Mouse (Mus musculus) heart, embryonic 13.5 days (tissue): ENCODE results near the gene Ccdc167. TPM values are rescaled to one million over a fixed set of nuclear protein-coding genes. Genes with fewer than 3 reads are reported as not detected.

ENCODE experiments used
- ATAC-seq: fragments of 200-750 bp; cut with Nextera tagmentation; 2 replicates; pipeline ENCODE4 v1.8.0; 2017; ENCODE audit warnings: moderate TSS enrichment; ENCODE audit not compliant: insufficient number of reproducible peaks, low FRiP score, low TSS enrichment; ENCODE audit errors: extremely low read depth
- H3K27ac ChIP-seq: fragments of 300-500 bp; sonication (generic); replicated peaks from 2 replicates; pipeline ENCODE4 v1.5.1; 2015; ENCODE audit warnings: moderate library complexity, mild to moderate bottlenecking, inconsistent platforms
- H3K27me3 ChIP-seq: fragments of 300-500 bp; sonication (generic); replicated peaks from 2 replicates; pipeline ENCODE4 v1.6.1; 2015; ENCODE audit warnings: mild to moderate bottlenecking, inconsistent platforms
- H3K36me3 ChIP-seq: fragments of 300-500 bp; sonication (generic); 2 replicates; pipeline ENCODE4 v1.6.1; 2015; ENCODE audit warnings: mild to moderate bottlenecking, inconsistent platforms
- H3K4me1 ChIP-seq: fragments of 300-500 bp; sonication (generic); 2 replicates; pipeline ENCODE4 v1.6.1; 2015; ENCODE audit warnings: inconsistent platforms
- H3K4me2 ChIP-seq: fragments of 300-500 bp; sonication (generic); 2 replicates; pipeline ENCODE4 v1.6.1; 2015; ENCODE audit warnings: inconsistent platforms, mild to moderate bottlenecking, moderate library complexity
- H3K4me3 ChIP-seq: fragments of 300-500 bp; sonication (generic); 2 replicates; pipeline ENCODE4 v1.5.1; 2015; ENCODE audit warnings: moderate library complexity, mild to moderate bottlenecking, inconsistent platforms
- H3K9ac ChIP-seq: fragments of 300-500 bp; sonication (generic); 2 replicates; pipeline ENCODE4 v1.6.1; 2015; ENCODE audit warnings: inconsistent platforms, mild to moderate bottlenecking, moderate library complexity
- H3K9me3 ChIP-seq: fragments of 300-500 bp; sonication (generic); 2 replicates; pipeline ENCODE4 v1.6.1; 2016; ENCODE audit warnings: inconsistent platforms
- WGBS: fragments of 180-500 bp; shearing (Covaris S2); methylation state at CpG from one replicate; pipeline ENCODE4 v1.1.7; 2015; ENCODE audit warnings: mixed read lengths; 5-methylcytosine and 5-hydroxymethylcytosine counted together
- polyA plus RNA-seq: library from polyadenylated mRNA; unstranded; fragments of >200 nt; fragmentation: Nextera tagmentation; extraction: Ambion mirVana; gene quantifications from 2 replicates; pipeline ENCODE4 v1.2.1, GENCODE M21; 2015

Gene Ccdc167
- polyA plus RNA-seq, 1 experiment from 2014 or later: 14.4 TPM

GRCm38 (mm10) chr17:29682261-29682660 lies 34.6 kb downstream of the Ccdc167 start:
- Histone ChIP-seq H3K9me3 (no peaks in the 10 kb centered on the region), H3K27ac (no peak overlapping the region), H3K4me2 (no peak overlapping the region), H3K27me3 (no peaks in the 10 kb centered on the region), H3K4me3 (no peak overlapping the region), H3K36me3 (peaks cover 98% of the 10 kb centered on the region), H3K9ac (no peak overlapping the region), H3K4me1 (peaks cover 52% of the 10 kb centered on the region)
- WGBS: 87% methylated on average over 7 of the region's 7 CpGs
- no peak for ATAC-seq

GRCm38 (mm10) chr17:29681669-29682068 lies 35.2 kb downstream of the Ccdc167 start:
- H3K27me3 ChIP-seq: no peaks in the 10 kb centered on the region
- no peak for ATAC-seq
- no peaks in the 10 kb centered on the region for H3K9me3 ChIP-seq
- peaks cover 46% of the 10 kb centered on the region for H3K4me1 ChIP-seq
- no peak overlapping the region for H3K27ac ChIP-seq
- peaks cover 98% of the 10 kb centered on the region for H3K36me3 ChIP-seq
- H3K4me3 ChIP-seq: no peak overlapping the region
- WGBS: 92% methylated on average over 9 of the region's 9 CpGs
- H3K4me2 ChIP-seq: no peak overlapping the region
- no peak overlapping the region for H3K9ac ChIP-seq

DNA sequence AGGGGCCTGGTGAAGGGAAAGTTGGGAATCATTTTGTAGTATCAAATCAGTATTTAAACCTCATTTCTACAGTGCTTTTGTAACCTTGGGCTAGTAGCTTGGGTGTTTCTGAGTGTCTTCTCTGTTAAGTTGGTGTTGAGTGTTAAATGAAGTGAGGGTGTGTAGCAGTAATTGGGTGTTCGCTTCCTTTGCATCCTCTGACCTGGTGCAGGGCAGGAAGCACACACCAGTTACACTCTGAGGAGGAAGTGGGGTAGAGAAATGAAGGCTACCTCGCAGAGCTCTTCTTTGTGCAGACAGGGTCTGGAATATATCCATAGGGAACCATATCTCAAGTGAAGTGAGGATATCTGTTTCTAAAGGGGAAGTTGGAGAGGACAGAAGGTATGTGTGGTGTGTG lies 35.9 kb downstream of the Ccdc167 start:
- no peak overlapping the region for H3K4me3 ChIP-seq
- H3K27ac ChIP-seq: no peak overlapping the region
- no peak overlapping the region for H3K4me2 ChIP-seq
- no peaks in the 10 kb centered on the region for H3K27me3 ChIP-seq
- ATAC-seq: no peak
- no peaks in the 10 kb centered on the region for H3K9me3 ChIP-seq
- 61% methylated on average over 2 of the region's 2 CpGs for WGBS
- H3K9ac ChIP-seq: no peak overlapping the region
- peaks cover 38% of the 10 kb centered on the region for H3K4me1 ChIP-seq
- H3K36me3 ChIP-seq: peaks cover 98% of the 10 kb centered on the region

DNA sequence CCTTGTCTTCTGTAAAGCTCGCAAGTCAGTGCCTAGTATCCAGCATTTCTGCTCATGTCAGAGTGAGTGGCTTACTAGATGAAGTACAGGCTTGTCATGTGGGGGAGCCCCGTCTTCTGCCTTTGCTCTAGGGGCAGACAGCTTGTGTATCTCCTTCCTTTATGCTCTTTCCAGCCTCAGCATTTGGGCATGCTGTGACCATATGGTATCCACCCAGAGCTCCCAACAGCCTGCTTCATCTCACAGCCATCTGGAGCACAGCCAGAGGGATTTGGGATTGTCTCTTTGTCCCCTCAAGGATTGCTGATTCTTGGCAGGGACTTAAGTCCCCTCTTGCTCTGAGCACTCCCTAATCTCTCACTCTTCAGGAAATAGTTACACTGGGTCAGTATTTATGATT lies 36.7 kb downstream of the Ccdc167 start:
- 69% methylated on average over 2 of the region's 2 CpGs for WGBS
- Histone ChIP-seq H3K4me2 (no peak overlapping the region), H3K27ac (no peak overlapping the region), H3K36me3 (peaks cover 98% of the 10 kb centered on the region), H3K9ac (no peak overlapping the region), H3K27me3 (no peaks in the 10 kb centered on the region), H3K9me3 (no peaks in the 10 kb centered on the region), H3K4me1 (peaks cover 36% of the 10 kb centered on the region), H3K4me3 (no peak overlapping the region)
- ATAC-seq: no peak

- H3K4me3 ChIP-seq: no peak overlapping the region
- peaks cover 30% of the 10 kb centered on the region for H3K4me1 ChIP-seq
- H3K9me3 ChIP-seq: no peaks in the 10 kb centered on the region
- WGBS: 75% methylated on average over 6 of the region's 6 CpGs
- no peak for ATAC-seq
- H3K27me3 ChIP-seq: no peaks in the 10 kb centered on the region
- no peak overlapping the region for H3K27ac ChIP-seq
- no peak overlapping the region for H3K9ac ChIP-seq
- peaks cover 98% of the 10 kb centered on the region for H3K36me3 ChIP-seq
- H3K4me2 ChIP-seq: no peak overlapping the region
These were observed 37.6 kb downstream of the Ccdc167 start for GRCm38 (mm10) chr17:29679038-29679767.

GRCm38 (mm10) chr17:29678526-29678925 lies 38.3 kb downstream of the Ccdc167 start:
- H3K9ac ChIP-seq: no peak overlapping the region
- no peak overlapping the region for H3K4me3 ChIP-seq
- H3K27ac ChIP-seq: no peak overlapping the region
- H3K27me3 ChIP-seq: no peaks in the 10 kb centered on the region
- H3K4me2 ChIP-seq: no peak overlapping the region
- peaks cover 98% of the 10 kb centered on the region for H3K36me3 ChIP-seq
- WGBS: 84% methylated on average over 8 of the region's 8 CpGs
- peaks cover 24% of the 10 kb centered on the region for H3K4me1 ChIP-seq
- H3K9me3 ChIP-seq: no peaks in the 10 kb centered on the region
- ATAC-seq: no peak

GRCm38 (mm10) chr17:29673325-29673724 lies 43.5 kb downstream of the Ccdc167 start:
- Histone ChIP-seq H3K27ac (no peak overlapping the region), H3K4me2 (no peak overlapping the region), H3K9ac (no peak overlapping the region), H3K9me3 (no peaks in the 10 kb centered on the region), H3K4me3 (no peak overlapping the region), H3K27me3 (no peaks in the 10 kb centered on the region), H3K4me1 (peaks cover 12% of the 10 kb centered on the region), H3K36me3 (peaks cover 83% of the 10 kb centered on the region)
- no peak for ATAC-seq
- 91% methylated on average over 4 of the region's 4 CpGs for WGBS

DNA sequence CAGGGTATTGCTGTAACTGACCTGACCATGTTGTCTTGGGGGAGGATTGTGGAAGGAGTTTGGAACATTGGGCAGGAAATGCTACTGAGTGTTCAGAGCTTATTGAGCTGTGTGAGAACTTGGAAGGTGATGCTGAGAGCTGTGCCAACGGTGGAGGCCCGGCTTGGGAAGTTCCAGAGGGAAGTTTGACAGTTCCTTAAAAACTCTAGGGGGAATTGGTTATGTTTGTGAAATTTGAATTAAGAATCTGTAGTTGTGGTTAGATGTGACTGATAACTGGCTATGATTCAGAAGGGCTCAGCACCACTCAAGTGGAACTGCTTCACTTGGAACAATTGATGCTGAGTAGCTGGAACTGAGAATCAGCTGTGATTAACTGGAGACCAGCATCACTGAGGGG lies 45.8 kb downstream of the Ccdc167 start:
- Histone ChIP-seq H3K9ac (no peak overlapping the region), H3K27ac (no peak overlapping the region), H3K4me2 (no peak overlapping the region), H3K27me3 (no peaks in the 10 kb centered on the region), H3K4me3 (no peak overlapping the region), H3K36me3 (peaks cover 83% of the 10 kb centered on the region), H3K9me3 (no peaks in the 10 kb centered on the region), H3K4me1 (peaks cover 16% of the 10 kb centered on the region)
- no peak for ATAC-seq
- WGBS: 97% methylated on average over 2 of the region's 2 CpGs

GRCm38 (mm10) chr17:29669936-29670335 lies 46.9 kb downstream of the Ccdc167 start:
- peaks cover 16% of the 10 kb centered on the region for H3K4me1 ChIP-seq
- H3K9ac ChIP-seq: no peak overlapping the region
- H3K27me3 ChIP-seq: no peaks in the 10 kb centered on the region
- H3K36me3 ChIP-seq: peaks cover 81% of the 10 kb centered on the region
- H3K9me3 ChIP-seq: no peaks in the 10 kb centered on the region
- no peak overlapping the region for H3K4me3 ChIP-seq
- H3K4me2 ChIP-seq: no peak overlapping the region
- ATAC-seq: no peak
- no peak overlapping the region for H3K27ac ChIP-seq

GRCm38 (mm10) chr17:29669030-29669429 lies 47.8 kb downstream of the Ccdc167 start:
- Histone ChIP-seq H3K4me2 (no peak overlapping the region), H3K27me3 (no peaks in the 10 kb centered on the region), H3K9me3 (no peaks in the 10 kb centered on the region), H3K4me3 (no peak overlapping the region), H3K9ac (no peak overlapping the region), H3K27ac (no peak overlapping the region), H3K4me1 (peaks cover 16% of the 10 kb centered on the region), H3K36me3 (peaks cover 81% of the 10 kb centered on the region)
- WGBS: 82% methylated on average over 4 of the region's 4 CpGs
- no peak for ATAC-seq

DNA sequence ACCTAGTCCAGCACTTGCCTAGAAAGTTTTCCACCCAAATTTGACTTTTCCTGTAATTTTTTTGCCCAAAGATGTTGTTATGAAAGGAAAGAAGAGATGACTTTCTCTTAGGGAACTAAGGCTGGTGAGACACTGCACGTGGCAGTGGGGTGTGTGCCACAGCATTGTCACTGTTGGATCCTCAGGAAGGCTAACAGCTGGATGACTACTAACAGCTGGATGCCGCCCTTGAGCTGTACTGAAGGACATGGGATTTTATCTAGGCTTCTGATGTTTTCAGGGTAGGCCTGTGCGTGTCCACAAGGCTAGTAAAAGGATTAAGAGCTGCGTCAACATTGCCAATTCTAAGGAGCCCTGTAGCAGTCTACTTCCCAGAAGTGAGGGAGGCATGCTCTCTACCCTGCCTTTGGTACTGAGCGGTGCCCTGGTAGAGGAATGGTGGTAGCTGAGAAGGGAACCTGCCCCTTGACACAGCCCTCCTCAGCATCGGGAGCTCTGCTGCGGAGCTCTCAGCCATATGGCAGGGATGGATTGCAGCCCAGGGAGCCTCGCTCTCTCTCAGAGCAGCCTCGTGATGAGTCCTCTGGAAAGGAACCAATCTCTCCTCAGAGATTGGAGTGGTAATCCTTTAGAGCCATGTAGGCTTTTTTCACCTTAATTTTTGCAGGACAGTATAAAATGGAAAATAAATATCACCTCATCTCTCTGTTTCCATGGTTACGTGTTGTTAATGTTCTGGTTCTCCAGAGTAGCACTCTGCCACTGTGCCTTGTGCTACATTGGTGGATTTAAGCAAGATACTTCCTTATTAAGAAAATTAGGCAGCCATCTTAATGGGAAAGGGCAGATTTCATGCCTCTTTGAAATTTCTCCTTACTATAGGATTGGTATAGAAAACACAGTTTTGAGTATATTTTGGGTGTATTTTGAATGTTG lies 48.5 kb downstream of the Ccdc167 start:
- no peak for ATAC-seq
- Histone ChIP-seq H3K9ac (0 out of 2 replicates have a peak overlapping the region, but pooled peaks have one; percentile 10), H3K4me1 (peaks cover 16% of the 10 kb centered on the region), H3K27me3 (no peaks in the 10 kb centered on the region), H3K4me3 (no peak overlapping the region), H3K27ac (no peak overlapping the region), H3K9me3 (no peaks in the 10 kb centered on the region), H3K36me3 (peaks cover 81% of the 10 kb centered on the region), H3K4me2 (no peak overlapping the region)
- WGBS: 78% methylated on average over 10 of the region's 10 CpGs
